Mouse (Mus musculus) heart, postnatal 4 days (tissue): ENCODE results near the gene Ptpn14. TPM values are rescaled to one million over a fixed set of nuclear protein-coding genes. Genes with fewer than 3 reads are reported as not detected.

ENCODE experiments used
- DNase-seq: peaks from one replicate; pipeline ENCODE4 v3.0.0; 2021
- total RNA-seq, 2 experiments: library from RNA; stranded (reverse); gene quantifications; 2 replicates each; pipeline ENCODE4 v1.2.3; 2021

Ptpn14 gene
- total RNA-seq, 2 experiments from 2014 or later: 31.0 to 33.3 TPM

GRCm38 (mm10) chr1:189867497-189867896 is 139.4 kb downstream of the Ptpn14 start:
- DNase-seq: peak; percentile 80

DNA sequence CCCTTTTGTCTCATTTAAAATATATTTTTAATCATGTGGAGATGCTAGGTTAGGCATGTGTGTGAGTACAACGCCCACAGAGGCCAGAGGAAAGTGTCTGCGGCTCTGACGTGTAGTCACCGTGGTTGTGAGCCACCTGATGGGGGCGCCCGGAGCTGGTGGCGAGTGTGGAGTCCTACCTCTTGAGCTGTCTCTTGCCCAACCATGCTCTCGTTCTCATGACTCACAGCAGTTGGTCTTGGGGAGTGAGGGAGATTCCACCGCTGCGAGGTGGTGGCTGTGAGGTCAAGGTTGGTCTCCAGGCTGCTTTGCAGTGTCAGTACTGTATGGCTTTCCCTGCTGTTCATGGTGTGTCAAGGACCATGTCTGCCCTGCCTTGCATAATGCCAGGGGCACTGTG is 140.0 kb downstream of the Ptpn14 start:
- peak; percentile 62 for DNase-seq

GRCm38 (mm10) chr1:189869651-189870270 is 141.7 kb downstream of the Ptpn14 start:
- peak; percentile 55 for DNase-seq

DNA sequence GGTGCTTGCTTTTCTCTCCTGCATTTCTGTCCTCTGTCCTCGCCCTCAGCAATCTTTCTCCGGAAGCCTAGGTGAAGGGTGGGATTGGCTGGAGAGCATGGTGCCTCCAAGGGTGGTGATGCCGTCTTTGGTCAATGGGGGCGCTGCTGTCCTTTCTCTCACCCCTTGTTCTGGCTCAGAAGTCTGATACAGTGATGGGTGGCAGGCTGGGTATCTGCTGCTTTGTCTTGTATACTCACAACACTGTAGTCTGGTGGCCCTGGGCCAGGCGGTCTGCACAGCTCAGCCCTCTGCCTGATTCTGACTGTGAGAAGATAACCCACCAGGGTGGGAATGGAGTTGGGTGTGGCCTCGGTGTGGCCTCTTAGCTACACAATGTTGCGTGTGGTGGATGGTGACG is 142.5 kb downstream of the Ptpn14 start:
- DNase-seq: no peak

- no peak for DNase-seq
Measured at GRCm38 (mm10) chr1:189871625-189872024, 143.6 kb downstream of the Ptpn14 start.

GRCm38 (mm10) chr1:189872050-189872449 is 144.0 kb downstream of the Ptpn14 start:
- no peak for DNase-seq

GRCm38 (mm10) chr1:189873591-189873990 is 145.5 kb downstream of the Ptpn14 start:
- DNase-seq: peak; percentile 39

GRCm38 (mm10) chr1:189875439-189875861 is 147.4 kb downstream of the Ptpn14 start:
- no peak for DNase-seq

- DNase-seq: no peak
Measured at GRCm38 (mm10) chr1:189876162-189876561, 148.1 kb downstream of the Ptpn14 start.

- no peak for DNase-seq
Measured at GRCm38 (mm10) chr1:189879212-189879611, 151.1 kb downstream of the Ptpn14 start.

DNA sequence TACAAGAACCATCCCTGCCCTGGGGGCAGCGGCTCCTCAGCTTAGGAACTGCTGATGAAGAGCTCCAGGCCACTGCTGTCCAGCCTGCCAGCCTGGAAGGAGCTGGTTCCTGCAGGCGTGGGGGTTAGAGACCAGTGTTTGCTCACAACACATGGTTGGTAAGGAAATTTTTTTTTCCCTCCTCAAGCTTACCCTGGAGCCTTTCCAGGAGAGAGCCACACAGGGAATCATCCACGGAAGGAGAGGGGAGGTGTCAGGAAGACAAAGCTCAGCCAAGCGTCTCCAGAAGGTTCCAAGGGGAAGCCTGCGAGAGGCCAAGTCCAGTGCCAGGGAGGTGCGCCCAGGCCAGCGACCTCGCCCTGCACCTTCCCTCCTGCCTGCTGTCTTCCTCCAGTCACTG is 151.9 kb downstream of the Ptpn14 start:
- DNase-seq: peak; percentile 58

GRCm38 (mm10) chr1:189880745-189881144 is 152.7 kb downstream of the Ptpn14 start:
- no peak for DNase-seq

DNA sequence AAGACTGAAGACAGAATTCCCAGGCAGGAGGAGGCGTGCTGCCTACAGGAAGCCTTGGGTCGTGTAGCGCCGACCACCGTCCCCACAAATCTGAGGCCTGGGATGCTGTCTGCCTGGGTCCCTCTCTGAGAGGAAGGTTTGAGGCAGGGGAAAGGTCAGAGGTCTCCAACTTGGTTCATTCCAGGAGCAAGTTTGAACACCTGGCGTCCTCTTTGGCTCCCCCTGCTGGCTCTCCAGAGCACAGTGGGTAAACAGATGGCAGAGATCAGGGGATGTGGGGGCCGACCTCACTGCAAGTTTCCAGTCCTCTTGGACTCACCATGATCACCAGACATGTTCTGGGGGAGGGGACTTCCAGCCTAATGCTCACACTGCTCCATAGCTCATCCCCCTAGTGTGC is 154.8 kb downstream of the Ptpn14 start:
- peak; percentile 69 for DNase-seq

GRCm38 (mm10) chr1:189883531-189884170 is 155.6 kb downstream of the Ptpn14 start:
- DNase-seq: peak; percentile 81

- no peak for DNase-seq
Measured at GRCm38 (mm10) chr1:189884951-189885350, 156.9 kb downstream of the Ptpn14 start.

- no peak for DNase-seq
Measured at GRCm38 (mm10) chr1:189885975-189886374, 157.9 kb downstream of the Ptpn14 start.

GRCm38 (mm10) chr1:189887518-189887917 is 159.4 kb downstream of the Ptpn14 start:
- DNase-seq: peak; percentile 78

DNA sequence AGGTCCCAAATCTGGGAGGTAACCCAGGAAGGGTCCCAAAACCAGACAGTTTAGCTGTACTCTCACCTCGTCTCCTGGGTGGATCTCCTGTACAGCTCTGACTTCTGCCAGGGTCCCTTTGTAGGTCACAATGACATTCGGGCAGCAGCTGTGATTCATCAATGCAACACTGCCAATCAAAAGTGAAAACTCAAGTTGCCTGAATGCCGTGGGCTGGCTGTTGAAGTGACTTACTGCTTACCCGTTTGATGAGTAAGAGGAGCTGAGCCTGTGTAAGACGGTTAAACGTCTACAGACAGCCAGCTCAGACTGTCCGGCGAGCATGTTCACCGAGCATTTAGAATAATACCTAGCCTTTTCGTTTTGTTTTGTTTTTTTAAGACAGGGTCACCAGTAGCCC is 160.7 kb downstream of the Ptpn14 start:
- DNase-seq: no peak

DNA sequence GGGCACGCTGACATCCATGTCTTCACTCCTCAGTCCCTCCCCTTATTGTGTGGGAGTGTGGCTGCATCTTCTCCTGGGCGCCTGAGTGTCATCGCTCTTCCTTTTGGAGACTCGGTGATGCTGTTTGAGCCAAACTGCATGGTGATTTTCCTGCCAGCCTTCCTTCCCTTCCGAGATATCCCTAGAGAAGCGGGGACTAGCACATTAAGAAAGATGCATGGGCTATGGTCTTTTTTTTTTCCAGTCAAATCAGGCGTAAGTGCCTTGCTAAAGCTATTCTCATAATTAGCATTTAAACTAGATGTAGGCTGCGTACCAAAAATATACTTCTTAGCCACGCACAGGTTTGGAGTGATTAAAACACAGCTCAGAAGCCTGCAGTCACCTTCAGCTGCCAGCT is 166.1 kb downstream of the Ptpn14 start:
- DNase-seq: no peak

DNA sequence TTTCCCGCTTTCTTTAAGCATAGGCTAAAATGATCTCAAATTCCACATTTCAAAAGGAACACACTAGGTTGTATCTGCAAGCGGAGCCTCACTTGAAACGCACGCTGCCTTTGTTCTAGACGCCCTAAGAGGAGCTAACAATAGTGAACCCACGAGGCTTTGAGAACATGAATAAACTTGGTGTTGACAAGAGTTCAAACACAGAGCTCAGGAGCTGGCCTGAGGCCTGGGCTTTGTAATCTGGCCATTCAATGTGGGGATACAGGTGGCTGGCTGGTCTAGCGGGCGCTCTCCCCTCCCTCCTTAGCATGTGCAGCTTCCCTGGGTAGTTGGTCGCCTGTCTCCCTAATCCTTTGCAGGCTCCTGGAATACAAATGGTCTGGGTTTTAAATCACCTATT is 169.8 kb downstream of the Ptpn14 start:
- DNase-seq: peak; percentile 41

DNA sequence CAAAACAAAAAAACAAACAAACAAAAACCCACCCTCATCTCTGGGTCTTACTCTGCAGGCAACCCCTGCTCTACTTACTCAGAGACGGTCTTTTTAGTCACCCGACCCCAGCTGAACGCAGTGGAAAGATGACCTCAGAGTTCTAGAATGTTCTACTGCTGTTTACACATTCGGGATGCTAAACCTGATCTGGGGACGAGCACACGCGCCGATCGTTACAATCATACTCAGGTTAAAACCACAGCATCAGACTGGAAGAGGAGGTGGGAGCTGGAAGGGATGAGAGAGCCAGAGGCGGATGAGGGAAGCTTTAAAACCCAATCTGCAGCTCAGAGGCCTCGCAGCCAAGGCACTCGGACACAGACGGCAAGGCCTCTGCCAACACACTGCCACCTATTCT is 170.6 kb downstream of the Ptpn14 start:
- DNase-seq: no peak

DNA sequence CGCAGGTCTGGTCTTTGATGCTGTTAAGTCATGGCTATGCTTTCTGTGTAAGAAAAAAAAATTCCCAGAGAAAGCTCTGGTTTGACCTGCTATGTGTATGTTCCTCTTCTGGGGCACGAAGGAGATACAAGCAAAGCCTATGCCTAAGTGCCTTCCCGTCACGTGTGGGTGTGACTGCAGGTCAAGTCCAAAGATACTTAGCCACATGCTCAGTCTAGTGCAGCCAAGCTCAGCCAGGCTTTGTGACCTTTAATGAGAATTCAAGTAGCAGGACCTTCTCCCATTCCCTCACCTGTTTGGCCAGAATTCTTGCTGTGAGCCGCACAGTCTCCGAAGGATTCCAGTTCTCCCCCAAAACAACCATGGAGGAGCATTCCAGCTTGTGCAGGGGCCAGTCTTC is 171.5 kb downstream of the Ptpn14 start:
- no peak for DNase-seq

DNA sequence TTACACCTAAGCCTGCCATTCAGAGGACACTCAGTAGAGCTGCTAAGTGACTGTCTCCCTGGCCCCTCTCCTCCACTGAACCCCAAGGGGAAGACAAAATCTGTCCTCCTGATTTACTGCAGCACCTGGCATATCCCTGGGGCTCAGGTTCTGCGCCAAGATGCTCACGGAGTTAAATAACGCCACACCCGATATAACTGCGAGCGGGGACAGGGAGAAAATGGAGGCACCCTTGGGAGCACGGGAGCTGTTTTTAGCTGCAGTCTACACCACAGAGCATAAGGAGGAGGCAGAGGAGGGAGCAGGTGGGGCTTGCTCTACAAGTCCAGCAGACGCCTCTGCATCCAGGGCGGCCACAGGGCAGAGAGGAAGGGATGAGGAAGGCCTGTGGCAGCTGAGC is 174.3 kb downstream of the Ptpn14 start:
- DNase-seq: no peak

- no peak for DNase-seq
Measured at GRCm38 (mm10) chr1:189903169-189903568, 175.1 kb downstream of the Ptpn14 start.
